Mouse (Mus musculus) neural tube, embryonic 12.5 days (tissue): ENCODE measurements at regions not wholly inside any gene's neighbourhood (a gene's known extent, or its start where the extent isn't known, plus 50 kb on each side); places are given as distances from the start of the nearest gene placed in this dataset.
A peak's percentile ranks its signal among the peaks of the same experiment; 100 is the strongest.

ENCODE experiments used
- ATAC-seq: fragments of 200-750 bp; cut with Nextera tagmentation; 2 replicates; pipeline ENCODE4 v1.8.0; 2017; ENCODE audit warnings: low read depth, mild to moderate bottlenecking, moderate TSS enrichment, moderate library complexity; ENCODE audit not compliant: low FRiP score
- H3K27ac ChIP-seq: fragments of 300-500 bp; sonication (generic); 2 replicates; pipeline ENCODE4 v1.5.1; 2016
- H3K27me3 ChIP-seq: fragments of 300-500 bp; sonication (generic); replicated peaks from 2 replicates; pipeline ENCODE4 v1.6.1; 2016; ENCODE audit warnings: mild to moderate bottlenecking
- H3K36me3 ChIP-seq: fragments of 300-500 bp; sonication (generic); 2 replicates; pipeline ENCODE4 v1.6.1; 2016; ENCODE audit warnings: mild to moderate bottlenecking
- H3K4me1 ChIP-seq: fragments of 300-500 bp; sonication (generic); 2 replicates; pipeline ENCODE4 v1.6.1; 2016
- H3K4me2 ChIP-seq: fragments of 300-500 bp; sonication (generic); replicated peaks from 2 replicates; pipeline ENCODE4 v1.6.1; 2016; ENCODE audit warnings: mild to moderate bottlenecking
- H3K4me3 ChIP-seq: fragments of 300-500 bp; sonication (generic); 2 replicates; pipeline ENCODE4 v1.5.1; 2016
- H3K9ac ChIP-seq: fragments of 300-500 bp; sonication (generic); 2 replicates; pipeline ENCODE4 v1.6.1; 2016; ENCODE audit warnings: mild to moderate bottlenecking
- H3K9me3 ChIP-seq: fragments of 300-500 bp; sonication (generic); 2 replicates; pipeline ENCODE4 v1.6.1; 2016; ENCODE audit warnings: mild to moderate bottlenecking
- WGBS: fragments of 180-500 bp; shearing (Covaris S2); methylation state at CpG from one replicate; pipeline ENCODE4 v1.1.7; 2016; 5-methylcytosine and 5-hydroxymethylcytosine counted together

- 89% methylated on average over 7 of the region's 7 CpGs for WGBS
- ATAC-seq, result no peak
- H3K27me3 ChIP-seq, result no peaks in the 10 kb centered on the region
Observed at GRCm38 (mm10) chr3:34232329-34233250, 151.5 kb upstream of the Dnajc19 start.

GRCm38 (mm10) chr3:34231593-34232328 is 150.6 kb upstream of the Dnajc19 start:
- Histone ChIP-seq H3K4me1 (no peaks in the 10 kb centered on the region), H3K36me3 (no peaks in the 10 kb centered on the region), H3K4me3 (no peak overlapping the region), H3K27me3 (no peaks in the 10 kb centered on the region), H3K9ac (no peak overlapping the region), H3K27ac (no peak overlapping the region), H3K4me2 (no peak overlapping the region), H3K9me3 (no peaks in the 10 kb centered on the region)
- 68% methylated on average over 9 of the region's 9 CpGs for WGBS
- ATAC-seq, result peak; percentile 68; the same call in 1 of the 2 replicates

More at GRCm38 (mm10) chr3:34232329-34233250, 151.5 kb upstream of the Dnajc19 start:
- Histone ChIP-seq H3K9ac (no peak overlapping the region), H3K4me2 (no peak overlapping the region), H3K9me3 (no peaks in the 10 kb centered on the region), H3K27ac (no peak overlapping the region), H3K36me3 (no peaks in the 10 kb centered on the region), H3K4me1 (no peaks in the 10 kb centered on the region), H3K4me3 (no peak overlapping the region)

- no peak overlapping the region for H3K4me3 ChIP-seq
- H3K4me2 ChIP-seq, result no peak overlapping the region
- no peaks in the 10 kb centered on the region for H3K9me3 ChIP-seq
- H3K27me3 ChIP-seq, result no peaks in the 10 kb centered on the region
- no peak overlapping the region for H3K9ac ChIP-seq
- WGBS, result 92% methylated on average over 10 of the region's 10 CpGs
- H3K36me3 ChIP-seq, result no peaks in the 10 kb centered on the region
- no peak overlapping the region for H3K27ac ChIP-seq
- H3K4me1 ChIP-seq, result no peaks in the 10 kb centered on the region
- no peak for ATAC-seq
Observed at GRCm38 (mm10) chr3:34222291-34222690, 141.2 kb upstream of the Dnajc19 start.

GRCm38 (mm10) chr3:34219741-34220310 is 138.7 kb upstream of the Dnajc19 start:
- Histone ChIP-seq H3K27me3 (no peaks in the 10 kb centered on the region), H3K9ac (no peak overlapping the region), H3K36me3 (no peaks in the 10 kb centered on the region), H3K4me2 (no peak overlapping the region), H3K27ac (no peak overlapping the region), H3K4me3 (no peak overlapping the region), H3K9me3 (no peaks in the 10 kb centered on the region), H3K4me1 (no peaks in the 10 kb centered on the region)
- 89% methylated on average over 10 of the region's 10 CpGs for WGBS
- ATAC-seq, result no peak

- no peak overlapping the region for H3K27ac ChIP-seq
- H3K27me3 ChIP-seq, result no peaks in the 10 kb centered on the region
Observed at GRCm38 (mm10) chr3:34219096-34219495, 138.0 kb upstream of the Dnajc19 start.

GRCm38 (mm10) chr3:34217911-34218310 is 136.8 kb upstream of the Dnajc19 start:
- Histone ChIP-seq H3K4me3 (no peak overlapping the region), H3K9ac (no peak overlapping the region), H3K4me2 (no peak overlapping the region), H3K27ac (no peak overlapping the region), H3K27me3 (no peaks in the 10 kb centered on the region), H3K4me1 (no peaks in the 10 kb centered on the region), H3K9me3 (0 out of 2 replicates have a peak, but pooled peaks cover 5% of the 10 kb centered on the region), H3K36me3 (no peaks in the 10 kb centered on the region)
- 85% methylated on average over 4 of the region's 4 CpGs for WGBS
- ATAC-seq, result no peak

More at GRCm38 (mm10) chr3:34219096-34219495, 138.0 kb upstream of the Dnajc19 start:
- WGBS, result 92% methylated on average over 2 of the region's 2 CpGs
- Histone ChIP-seq H3K4me2 (no peak overlapping the region), H3K9me3 (no peaks in the 10 kb centered on the region), H3K36me3 (no peaks in the 10 kb centered on the region), H3K9ac (no peak overlapping the region), H3K4me1 (no peaks in the 10 kb centered on the region), H3K4me3 (no peak overlapping the region)
- ATAC-seq, result no peak

- Histone ChIP-seq H3K27ac (no peak overlapping the region), H3K4me1 (no peaks in the 10 kb centered on the region), H3K36me3 (no peaks in the 10 kb centered on the region), H3K27me3 (no peaks in the 10 kb centered on the region), H3K4me2 (no peak overlapping the region), H3K4me3 (no peak overlapping the region), H3K9ac (no peak overlapping the region), H3K9me3 (0 out of 2 replicates have a peak, but pooled peaks cover 5% of the 10 kb centered on the region)
- WGBS, result 91% methylated on average over 6 of the region's 6 CpGs
- no peak for ATAC-seq
Observed at GRCm38 (mm10) chr3:34214233-34214632, 133.1 kb upstream of the Dnajc19 start.

- ATAC-seq, result no peak
- H3K4me1 ChIP-seq, result no peaks in the 10 kb centered on the region
- H3K27ac ChIP-seq, result no peak overlapping the region
- H3K9ac ChIP-seq, result no peak overlapping the region
- no peaks in the 10 kb centered on the region for H3K27me3 ChIP-seq
- 90% methylated on average over 3 of the region's 3 CpGs for WGBS
- no peak overlapping the region for H3K4me2 ChIP-seq
- no peak overlapping the region for H3K4me3 ChIP-seq
- H3K36me3 ChIP-seq, result no peaks in the 10 kb centered on the region
- no peaks in the 10 kb centered on the region for H3K9me3 ChIP-seq
Observed at GRCm38 (mm10) chr3:34206454-34206853, 125.3 kb upstream of the Dnajc19 start.

- Histone ChIP-seq H3K27me3 (no peaks in the 10 kb centered on the region), H3K27ac (no peak overlapping the region), H3K4me3 (no peak overlapping the region), H3K4me2 (peak overlapping the region; percentile 55), H3K9me3 (no peaks in the 10 kb centered on the region), H3K4me1 (peaks cover 10% of the 10 kb centered on the region; the same call in 1 of the 2 replicates), H3K9ac (no peak overlapping the region), H3K36me3 (no peaks in the 10 kb centered on the region)
- peak; percentile 23 for ATAC-seq
- 33% methylated on average over 8 of the region's 8 CpGs for WGBS
Observed at GRCm38 (mm10) chr3:34198228-34198627, 117.1 kb upstream of the Dnajc19 start.

- Histone ChIP-seq H3K4me2 (peak overlapping the region; percentile 55), H3K27me3 (no peaks in the 10 kb centered on the region), H3K36me3 (no peaks in the 10 kb centered on the region), H3K4me1 (peaks cover 10% of the 10 kb centered on the region; the same call in 1 of the 2 replicates), H3K9ac (peak overlapping the region; percentile 22; the same call in 1 of the 2 replicates), H3K27ac (no peak overlapping the region), H3K9me3 (no peaks in the 10 kb centered on the region), H3K4me3 (peak overlapping the region; percentile 25)
- 17% methylated on average over 10 of the region's 10 CpGs for WGBS
- ATAC-seq, result no peak
Observed at GRCm38 (mm10) chr3:34197163-34197455, 116.0 kb upstream of the Dnajc19 start.

- peak; percentile 59; the same call in 1 of the 2 replicates for ATAC-seq
- H3K4me1 ChIP-seq, result peaks cover 10% of the 10 kb centered on the region; the same call in 1 of the 2 replicates
- peak overlapping the region; percentile 55 for H3K4me2 ChIP-seq
- H3K36me3 ChIP-seq, result no peaks in the 10 kb centered on the region
- peak overlapping the region; percentile 25 for H3K4me3 ChIP-seq
- 18% methylated on average over 22 of the region's 22 CpGs for WGBS
- H3K9ac ChIP-seq, result peak overlapping the region; percentile 22; the same call in 1 of the 2 replicates
- no peaks in the 10 kb centered on the region for H3K9me3 ChIP-seq
- 0 out of 2 replicates have a peak overlapping the region, but pooled peaks have one; percentile 37 for H3K27ac ChIP-seq
- H3K27me3 ChIP-seq, result no peaks in the 10 kb centered on the region
Observed at GRCm38 (mm10) chr3:34196451-34197162, 115.5 kb upstream of the Dnajc19 start.
